Mouse (Mus musculus) cerebellum, adult 9-11 months (tissue): ENCODE measurements at regions not wholly inside any gene's neighbourhood (a gene's known extent, or its start where the extent isn't known, plus 50 kb on each side); places are given as distances from the start of the nearest gene placed in this dataset.

Source experiments
- DNase-seq: peaks from one replicate; pipeline ENCODE4 v3.0.0; 2022

DNA sequence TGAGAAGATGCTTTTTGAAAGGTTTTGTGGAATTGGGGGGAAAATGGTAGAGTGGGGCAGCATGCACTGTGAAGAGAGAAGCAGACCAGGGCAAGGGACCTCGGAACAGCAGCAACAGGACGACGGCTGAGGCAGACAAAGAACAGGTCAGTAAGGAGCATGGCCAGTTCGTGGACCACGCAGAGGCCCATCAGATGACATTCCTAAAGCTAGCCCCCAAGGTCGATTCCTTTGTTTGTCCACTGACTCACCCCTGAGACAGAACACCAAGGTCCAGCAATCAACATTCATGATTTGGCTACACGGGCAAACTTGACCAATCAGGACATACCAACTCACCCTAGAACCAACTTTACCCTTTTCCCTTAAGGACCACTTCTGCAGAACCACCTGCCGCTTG lies 160.0 kb downstream of the Fam76b start:
- no peak for DNase-seq

GRCm38 (mm10) chr9:13988901-13989300 lies 161.4 kb downstream of the Fam76b start:
- DNase-seq: no peak

- DNase-seq: no peak
These were observed 163.4 kb downstream of the Fam76b start for GRCm38 (mm10) chr9:13990960-13991359.

DNA sequence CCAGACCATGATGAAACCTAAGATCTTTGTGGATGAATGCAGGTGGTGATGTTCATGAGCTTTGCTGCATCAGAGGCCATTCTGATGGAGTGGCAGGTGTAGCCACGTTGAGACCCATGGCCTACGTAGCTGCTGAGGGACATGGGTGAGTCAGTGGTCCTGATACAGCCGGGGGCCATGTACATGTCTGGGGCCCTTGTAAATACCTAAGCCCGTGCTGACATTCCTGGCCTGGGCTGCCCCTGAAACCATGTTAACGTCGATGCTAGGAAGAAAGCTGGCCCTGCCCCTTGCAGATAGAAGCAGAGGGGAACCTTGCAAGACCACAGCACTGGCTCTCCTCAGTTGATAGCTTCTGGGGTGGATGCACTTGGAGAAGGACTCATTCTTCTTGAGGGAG lies 165.2 kb downstream of the Fam76b start:
- no peak for DNase-seq

DNA sequence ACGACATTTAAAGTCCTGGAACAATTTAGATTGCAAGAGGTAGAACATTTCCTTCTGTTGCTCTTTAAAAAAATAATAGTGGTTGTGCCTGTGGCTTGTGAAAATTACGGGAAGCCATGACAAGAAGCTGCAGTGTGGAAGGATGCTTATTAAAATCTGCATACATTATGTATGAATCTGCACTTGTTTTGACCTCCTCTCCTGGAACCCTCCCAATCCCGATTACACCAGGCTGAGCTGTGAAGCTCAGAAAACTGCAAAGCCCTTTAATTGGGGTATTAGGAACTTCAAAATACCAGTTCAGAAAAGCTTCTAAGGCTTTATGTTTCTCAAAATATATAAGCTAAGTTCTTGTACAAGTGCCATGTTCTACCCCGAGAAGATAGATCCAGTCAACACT lies 171.8 kb downstream of the Fam76b start:
- DNase-seq: no peak

- DNase-seq: no peak
These were observed 174.0 kb downstream of the Fam76b start for GRCm38 (mm10) chr9:14001517-14001916.

- DNase-seq: no peak
These were observed 174.7 kb downstream of the Fam76b start for GRCm38 (mm10) chr9:14002236-14002635.

DNA sequence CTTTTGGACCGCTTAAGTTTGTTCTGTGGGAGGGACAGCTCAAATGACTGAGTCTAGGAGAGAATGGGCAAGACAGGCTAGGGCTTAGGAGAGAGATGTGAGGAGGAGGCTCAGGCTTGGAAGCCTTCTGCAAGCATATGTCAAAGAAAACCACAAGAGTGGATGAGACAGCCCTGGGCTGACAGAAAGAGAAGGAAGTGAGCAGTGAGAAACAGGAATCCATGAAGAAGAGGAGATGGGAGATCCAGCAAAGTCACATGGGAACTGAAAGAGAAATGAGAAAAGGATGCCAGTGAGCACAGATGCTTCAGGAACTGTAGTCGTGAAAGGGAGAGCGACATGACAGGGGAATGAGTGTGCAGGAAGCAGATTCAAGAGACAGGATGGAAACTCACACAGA lies 175.6 kb downstream of the Fam76b start:
- no peak for DNase-seq

- no peak for DNase-seq
These were observed 178.9 kb downstream of the Fam76b start for GRCm38 (mm10) chr9:14006233-14006984.

DNA sequence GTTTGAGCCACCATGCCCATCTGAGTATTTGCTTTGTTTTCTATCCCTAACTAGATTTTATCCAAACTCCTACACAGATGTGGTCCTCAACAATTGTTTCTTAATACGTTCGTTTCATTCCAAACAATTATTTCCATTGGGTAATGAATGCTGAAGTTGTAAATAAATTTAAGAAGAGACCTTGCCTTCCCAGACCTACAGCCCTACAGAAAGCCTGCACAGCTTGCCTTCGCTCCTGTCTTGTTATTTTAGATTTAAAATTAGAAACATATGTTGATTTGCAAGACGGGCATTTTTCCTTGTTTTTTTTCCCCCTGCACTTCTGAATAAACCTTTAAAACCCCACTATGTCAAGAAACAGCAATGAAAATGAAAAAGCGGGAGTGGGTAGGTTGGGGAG lies 181.9 kb downstream of the Fam76b start:
- no peak for DNase-seq

DNA sequence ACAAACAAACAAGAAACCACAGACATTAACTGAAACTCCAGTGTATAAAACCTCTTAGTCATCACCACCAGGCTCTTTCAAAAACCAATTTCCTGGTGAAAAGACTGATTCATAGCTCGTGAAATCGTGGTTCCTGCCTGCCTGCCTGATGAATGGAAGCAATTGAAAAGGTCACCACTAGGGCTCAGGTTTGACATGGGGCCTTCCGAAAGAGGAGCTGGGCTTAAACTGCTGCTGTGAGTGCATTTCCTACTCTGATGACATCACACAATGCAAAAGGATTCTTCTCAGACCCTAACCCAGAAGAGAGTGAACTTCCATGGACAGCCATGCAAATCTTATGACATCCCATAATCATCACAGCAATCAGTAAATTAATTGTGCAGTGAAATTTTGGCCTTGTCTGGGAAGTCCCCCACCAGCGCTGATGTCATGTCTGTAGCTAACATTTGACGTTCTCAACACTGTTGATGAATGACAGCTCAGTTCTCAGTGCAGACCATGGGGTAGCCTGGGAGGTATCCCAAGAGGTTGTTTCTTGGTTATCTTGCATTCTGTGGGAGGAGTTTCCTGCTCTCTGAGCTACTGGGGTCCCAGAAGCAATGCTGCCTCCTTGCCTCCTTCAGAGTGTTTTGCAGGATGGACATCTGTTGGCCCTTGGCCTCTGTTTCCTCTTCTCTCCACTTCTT lies 182.9 kb downstream of the Fam76b start:
- DNase-seq: no peak

- DNase-seq: no peak
These were observed 196.7 kb downstream of the Fam76b start for GRCm38 (mm10) chr9:14024216-14024615.

DNA sequence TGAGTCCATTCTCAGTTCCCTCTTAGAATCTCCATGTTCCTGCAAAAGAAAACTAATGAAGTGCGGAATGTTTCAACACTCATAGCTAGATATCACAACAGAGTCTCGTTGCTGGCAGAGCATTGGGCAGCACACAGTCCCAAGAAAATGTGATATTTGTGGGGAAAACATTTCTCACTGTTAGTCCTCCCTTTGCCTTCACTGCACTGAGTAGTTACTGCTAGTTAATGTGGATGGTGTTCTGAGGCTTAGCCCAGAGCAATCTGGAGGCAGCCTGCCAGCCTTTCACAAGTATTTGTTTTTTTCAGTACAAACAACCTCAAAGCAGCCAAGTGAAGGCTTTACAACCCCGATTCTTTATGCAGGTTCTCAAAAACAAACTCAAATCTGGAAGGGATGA lies 197.2 kb downstream of the Fam76b start:
- no peak for DNase-seq

DNA sequence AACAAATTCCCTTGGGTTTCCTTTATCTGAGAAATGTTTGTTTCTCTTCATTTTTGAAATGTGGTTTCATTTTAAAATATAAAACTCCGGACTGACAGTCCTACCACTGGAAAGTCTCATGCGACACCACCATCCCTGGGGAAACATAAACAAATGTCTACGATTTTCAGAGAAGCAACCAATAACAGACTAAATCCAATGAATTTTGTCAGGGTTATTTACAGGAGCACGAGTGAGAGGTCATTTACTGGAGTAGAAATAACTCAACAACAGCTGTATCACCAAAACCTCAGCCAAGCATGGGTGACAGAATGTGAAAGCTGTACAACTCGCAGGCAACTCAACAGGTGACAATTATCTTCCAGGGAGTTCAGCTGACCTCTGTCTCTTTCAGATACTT lies 200.5 kb downstream of the Fam76b start:
- DNase-seq: no peak

GRCm38 (mm10) chr9:14031358-14032047 lies 204.0 kb downstream of the Fam76b start:
- DNase-seq: no peak

DNA sequence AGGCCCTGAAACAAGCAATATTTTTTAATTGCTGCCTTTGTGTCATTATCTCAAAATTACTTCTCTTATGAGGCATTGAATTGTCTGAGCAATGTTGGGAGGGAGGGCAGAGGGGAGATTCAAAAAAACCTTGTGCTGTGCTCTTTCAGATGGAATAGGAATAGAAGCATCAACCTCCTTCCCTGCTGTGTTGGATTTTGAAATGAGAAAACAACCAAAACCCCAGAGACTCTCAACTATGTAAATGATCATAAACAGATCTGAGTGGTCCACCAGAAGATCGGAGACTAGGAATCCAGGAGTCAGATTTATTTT lies 204.5 kb downstream of the Fam76b start:
- DNase-seq: no peak

DNA sequence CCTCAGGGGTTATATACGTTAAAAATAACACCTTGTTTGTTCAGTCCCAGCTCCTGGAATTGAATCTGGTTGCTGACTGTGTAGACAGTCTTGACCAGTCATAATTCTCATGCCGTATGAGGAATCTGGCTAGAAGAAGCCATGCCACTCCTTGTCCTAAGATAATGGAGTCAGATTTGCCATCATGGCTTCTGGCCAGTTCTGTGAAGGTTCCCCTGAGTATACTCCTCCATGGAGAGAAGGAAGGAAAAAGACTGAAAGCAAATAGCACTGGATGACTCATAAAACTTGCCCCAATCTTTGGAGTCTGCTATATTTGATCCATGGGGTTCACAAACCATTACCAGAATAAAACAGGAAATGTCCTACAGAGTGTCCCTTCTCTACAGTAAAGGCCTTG lies 208.0 kb downstream of the Fam76b start:
- DNase-seq: no peak

DNA sequence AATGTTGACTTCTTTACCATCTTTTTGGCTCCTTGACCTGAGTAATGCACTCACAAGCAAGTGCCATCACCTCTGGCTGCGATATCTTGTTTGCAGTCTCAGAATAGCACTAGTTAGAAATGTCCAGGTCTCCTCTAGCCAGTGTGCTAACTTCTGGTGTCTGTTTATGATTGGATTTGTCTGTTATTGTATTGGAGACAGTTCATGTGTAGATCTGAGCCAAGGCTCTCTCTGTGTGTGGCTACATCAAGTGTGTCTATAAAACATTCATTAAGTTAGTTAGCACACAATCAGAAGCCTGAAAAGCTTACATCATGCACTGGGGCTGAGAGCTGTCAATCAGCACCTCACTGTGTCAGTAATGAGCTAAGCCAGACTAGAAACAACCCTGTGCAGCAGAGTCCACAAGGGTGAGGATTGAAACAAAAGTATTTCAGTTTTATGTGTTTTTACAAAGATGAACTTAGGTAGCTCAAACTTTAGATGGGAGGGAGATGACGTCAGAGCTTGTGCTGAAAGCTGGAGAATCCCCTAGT lies 214.5 kb downstream of the Fam76b start:
- DNase-seq: no peak

DNA sequence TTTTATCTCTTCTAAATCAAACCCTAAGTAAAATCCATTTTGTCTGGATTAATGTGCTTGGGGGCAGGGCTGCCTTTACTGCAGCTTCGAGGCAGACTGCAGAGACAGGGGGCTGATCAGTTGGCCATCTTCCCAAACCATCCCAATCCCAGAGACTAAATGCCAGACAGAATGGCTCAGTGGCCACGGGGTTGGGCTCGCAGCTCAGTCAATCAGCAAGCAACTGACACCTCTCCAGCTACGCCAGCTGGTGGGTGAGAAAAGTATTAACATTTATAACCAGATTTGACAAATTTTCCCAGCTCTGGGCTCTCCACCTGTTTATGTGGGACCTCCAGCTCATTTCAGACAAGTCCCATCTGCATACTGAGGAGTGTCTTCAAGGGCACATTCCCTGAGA lies 220.7 kb downstream of the Fam76b start:
- no peak for DNase-seq

DNA sequence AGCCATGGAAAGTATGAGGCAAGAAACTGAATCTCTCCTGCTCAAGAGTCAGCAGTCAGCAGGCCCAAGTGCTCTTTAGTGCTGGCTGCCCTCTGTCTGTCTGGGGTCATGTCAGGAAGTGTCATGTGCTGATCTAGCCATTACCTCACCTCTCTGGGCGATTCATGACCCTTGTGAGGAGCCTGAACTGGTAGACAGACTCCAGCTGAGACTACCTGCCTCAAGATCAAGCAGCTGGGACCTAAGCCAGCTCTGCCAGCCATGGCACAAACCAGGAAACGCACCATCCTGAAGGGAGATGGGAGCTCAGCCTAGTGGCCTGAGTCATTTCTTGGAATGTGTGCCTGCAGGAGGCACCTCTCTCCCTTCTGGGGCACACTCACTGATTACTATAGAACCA lies 221.2 kb upstream of the Sesn3 start:
- no peak for DNase-seq

GRCm38 (mm10) chr9:14056410-14057172 lies 218.3 kb upstream of the Sesn3 start:
- no peak for DNase-seq

- no peak for DNase-seq
These were observed 216.2 kb upstream of the Sesn3 start for GRCm38 (mm10) chr9:14058592-14059227.
